Mouse (Mus musculus) embryo, embryonic 10.5 days (tissue): ENCODE measurements around the gene Dynlt1c.
"Not testable (repeated sequence)": the region's sequence is repeated elsewhere in the genome, so short reads cannot be mapped to it uniquely, and the experiment has no call there.

Experiments
- DNase-seq: peaks from one replicate; pipeline ENCODE4 v3.0.0-alpha.2; 2015; ENCODE audit warnings: low spot score

The Dynlt1c gene

DNA sequence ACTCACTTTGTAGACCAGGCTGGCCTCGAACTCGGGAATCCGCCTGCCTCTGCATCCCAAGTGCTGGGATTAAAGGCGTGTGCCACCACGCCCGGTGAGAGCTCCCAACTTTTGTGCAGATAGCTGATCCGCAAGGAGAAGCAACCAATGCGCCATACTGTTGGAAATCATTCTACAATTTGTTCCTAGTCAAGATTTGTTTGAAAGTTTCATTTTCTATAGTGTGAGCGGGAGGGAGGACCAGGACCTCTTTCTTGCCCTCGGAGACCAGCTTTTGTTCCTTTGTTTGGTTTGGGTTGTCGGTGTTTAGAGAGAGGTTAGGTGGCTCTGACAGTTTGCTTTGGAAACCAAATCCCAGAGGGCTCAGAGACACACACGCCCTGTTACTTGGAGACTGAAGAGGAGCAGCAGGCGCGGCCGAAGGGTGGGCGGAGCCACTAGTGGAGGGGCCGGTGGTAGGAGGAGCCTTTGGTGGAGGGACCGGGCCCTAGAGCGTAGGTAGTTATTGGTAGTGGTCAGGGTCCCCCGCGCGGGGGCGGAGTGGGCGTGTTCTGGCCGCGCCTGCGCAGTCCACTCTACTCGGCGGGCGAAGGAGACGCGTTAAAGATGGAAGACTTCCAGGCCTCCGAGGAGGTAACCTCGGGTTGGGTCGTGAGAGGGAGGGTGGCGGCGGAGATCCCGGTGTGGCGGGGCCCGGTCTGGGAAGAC is at the start of gene Dynlt1c:
Gene Dynlt1c (plus strand): TSS at position 468 of the 708 bp plus-strand sequence.
- DNase-seq: peak; percentile 88

- DNase-seq: not testable (repeated sequence)
These were observed 47.7 kb upstream of the Dynlt1c start for GRCm38 (mm10) chr17:6553798-6554197.

DNA sequence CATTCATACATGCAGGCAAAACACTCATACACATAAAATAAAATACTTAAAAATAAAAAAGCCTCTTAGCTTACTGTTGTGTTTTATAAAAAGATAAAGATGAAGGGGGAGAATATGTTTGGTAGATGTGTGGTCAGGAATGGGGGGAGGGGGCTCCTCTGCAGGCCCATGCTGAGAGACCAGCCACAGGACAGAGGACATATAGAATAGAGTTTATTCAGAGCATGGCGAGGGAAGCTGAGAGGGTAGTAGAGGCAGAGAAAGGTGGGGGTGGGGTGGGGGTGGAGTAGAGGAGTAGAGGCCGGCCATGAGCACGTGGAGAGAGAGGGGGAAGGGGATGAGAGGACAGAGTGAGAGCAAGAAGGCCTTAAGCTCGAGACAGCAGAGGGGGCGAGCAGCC is 47.2 kb upstream of the Dynlt1c start:
- not testable (repeated sequence) for DNase-seq

DNA sequence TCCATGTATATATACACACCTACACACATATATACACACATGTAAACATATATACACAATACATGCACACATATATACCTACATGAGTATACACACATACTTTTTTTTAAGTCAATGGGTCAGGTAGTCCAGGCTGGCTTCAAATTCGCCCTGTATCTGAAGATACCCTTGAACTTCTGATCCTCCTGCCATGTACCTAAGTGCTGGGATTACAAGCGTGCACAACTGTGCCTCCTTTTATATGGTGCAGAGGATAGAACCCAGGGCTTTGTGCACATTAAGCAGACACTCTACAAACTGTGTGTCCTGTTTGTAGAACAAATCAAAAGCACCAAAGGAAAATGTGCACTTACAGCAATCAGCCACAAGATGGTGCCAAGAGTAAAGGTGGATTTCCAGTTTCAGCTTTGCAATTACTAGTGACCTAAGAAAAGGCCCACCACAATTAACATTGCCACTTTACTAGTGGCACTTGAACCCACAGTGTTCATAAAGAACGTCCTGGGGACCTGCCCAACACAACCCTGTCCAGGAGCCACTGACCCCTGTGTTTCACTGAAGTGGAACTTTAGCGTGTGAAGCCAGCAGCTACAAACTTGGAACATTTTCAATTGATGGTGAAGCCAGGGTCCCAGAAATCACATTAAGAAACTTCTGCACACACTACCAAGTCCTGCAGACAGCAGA is 41.9 kb upstream of the Dynlt1c start:
- DNase-seq: not testable (repeated sequence)

- not testable (repeated sequence) for DNase-seq
These were observed 36.6 kb upstream of the Dynlt1c start for GRCm38 (mm10) chr17:6564866-6565265.

GRCm38 (mm10) chr17:6567908-6568307 is 33.6 kb upstream of the Dynlt1c start:
- not testable (repeated sequence) for DNase-seq

DNA sequence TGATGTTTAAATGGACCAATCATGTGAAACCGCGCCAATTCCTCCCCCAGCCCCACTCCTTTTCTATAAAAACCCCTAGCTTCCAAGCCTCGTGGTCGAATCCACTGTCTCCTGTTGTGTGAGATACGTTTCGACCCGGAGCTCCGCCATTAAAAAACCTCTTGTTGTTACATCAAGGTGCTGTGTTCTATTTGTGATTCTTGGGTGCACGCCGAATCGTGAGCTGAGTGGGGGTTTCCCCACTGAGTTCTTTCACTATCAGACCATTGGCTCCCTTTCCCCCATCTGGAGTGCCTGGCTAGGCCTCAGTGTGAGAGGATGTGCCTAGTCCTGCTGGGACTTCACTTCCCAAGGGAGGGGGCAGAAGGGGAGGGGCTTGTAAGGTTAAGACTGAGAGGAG is 30.2 kb upstream of the Dynlt1c start:
- DNase-seq: not testable (repeated sequence)

DNA sequence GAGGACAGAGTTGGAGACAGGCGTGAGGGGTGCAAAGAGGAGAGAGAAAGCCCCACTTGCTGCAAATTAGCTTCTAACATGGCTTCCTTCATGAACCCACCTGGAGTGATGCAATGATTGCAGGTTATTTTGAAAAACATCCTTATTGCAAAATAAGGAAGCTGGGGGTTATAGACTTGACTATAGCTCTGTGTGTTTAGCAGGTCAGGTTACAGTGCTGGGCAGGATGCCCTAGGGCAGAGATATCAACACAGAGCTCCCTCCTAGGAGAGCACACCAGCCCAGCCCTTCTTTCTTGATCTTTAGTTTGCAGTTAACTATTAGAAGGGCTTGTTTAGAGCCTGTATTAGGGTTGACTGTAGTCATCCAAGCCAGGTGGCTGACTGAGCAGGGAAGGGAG is 29.3 kb upstream of the Dynlt1c start:
- peak; percentile 0 for DNase-seq

DNA sequence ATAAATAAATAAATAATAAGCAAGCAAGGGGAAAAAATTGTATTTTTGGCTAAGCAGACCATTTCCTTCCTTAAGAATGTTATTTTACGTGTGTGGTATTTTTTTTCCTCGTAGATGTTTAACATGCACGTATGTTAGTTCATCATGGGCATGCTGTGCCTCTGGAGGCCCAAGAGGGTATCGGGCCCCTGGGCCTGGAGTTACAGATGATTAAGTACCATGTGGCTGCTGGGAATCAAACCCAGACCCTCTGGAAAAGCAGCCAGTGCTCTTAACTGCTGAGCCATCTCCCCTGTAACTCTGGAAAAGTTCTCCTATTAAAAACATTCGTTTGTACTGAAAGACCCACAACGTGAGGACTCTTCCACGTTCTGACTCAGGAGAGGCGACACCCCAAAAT is 26.1 kb upstream of the Dynlt1c start:
- DNase-seq: not testable (repeated sequence)

- DNase-seq: not testable (repeated sequence)
These were observed 12.8 kb upstream of the Dynlt1c start for GRCm38 (mm10) chr17:6588672-6589071.

GRCm38 (mm10) chr17:6592109-6592508 is 9.4 kb upstream of the Dynlt1c start:
- DNase-seq: not testable (repeated sequence)

GRCm38 (mm10) chr17:6593896-6594295 is 7.6 kb upstream of the Dynlt1c start:
- DNase-seq: not testable (repeated sequence)

DNA sequence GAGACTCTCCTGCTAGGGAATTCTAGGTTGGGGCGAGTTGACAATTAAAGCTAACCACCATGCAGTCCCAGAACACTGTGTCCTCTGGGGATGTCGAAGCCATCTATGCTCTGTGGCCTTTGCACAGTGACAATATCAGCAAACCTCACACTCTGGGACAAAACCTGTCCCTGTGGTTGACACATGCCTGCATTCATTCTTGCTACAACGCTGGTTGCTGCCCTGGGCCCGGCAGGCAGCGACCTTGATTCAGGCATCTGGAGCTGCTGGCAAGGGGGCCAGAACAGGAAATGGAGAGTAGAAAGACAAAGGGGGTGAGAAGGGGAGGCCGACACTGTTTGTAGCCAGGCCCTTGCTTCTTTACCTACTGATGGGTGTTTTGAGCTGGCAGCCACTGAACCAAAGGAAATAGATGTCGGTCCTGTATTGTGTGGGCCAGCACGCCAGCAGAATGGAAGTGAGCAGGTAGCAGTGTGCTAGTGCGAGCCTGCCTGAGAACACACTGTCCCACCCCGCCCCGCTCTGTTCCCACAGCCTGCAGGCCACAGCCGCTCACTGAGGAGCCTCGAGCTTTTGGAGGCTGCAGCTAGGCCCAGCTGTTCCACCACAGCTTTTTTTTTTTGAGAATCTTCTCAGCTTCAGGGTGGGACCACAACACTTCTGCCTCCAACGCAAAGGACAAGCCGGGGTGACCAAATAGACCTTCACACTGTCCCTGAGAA is 5.5 kb upstream of the Dynlt1c start:
- not testable (repeated sequence) for DNase-seq

DNA sequence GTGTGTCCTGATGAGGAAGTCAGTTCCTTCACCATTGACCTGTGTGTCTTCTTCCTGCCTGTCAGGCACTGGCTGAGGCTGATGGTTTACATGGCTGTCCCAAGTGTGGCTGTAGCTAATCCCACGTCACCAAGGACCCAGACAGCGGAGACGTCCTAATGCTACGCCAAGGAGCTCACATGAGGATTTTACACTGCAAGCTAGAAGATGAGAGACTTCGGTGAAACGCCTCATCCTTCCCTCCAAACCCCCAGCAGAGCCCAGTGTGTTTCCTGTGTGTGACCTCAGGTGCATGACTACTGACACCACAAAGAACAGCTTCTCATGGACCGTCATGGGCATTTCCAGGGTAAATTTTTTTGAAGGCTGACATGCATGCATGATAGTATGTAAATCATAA is 3.1 kb upstream of the Dynlt1c start:
- DNase-seq: not testable (repeated sequence)

GRCm38 (mm10) chr17:6600216-6600911 is 1.1 kb upstream of the Dynlt1c start:
- not testable (repeated sequence) for DNase-seq

GRCm38 (mm10) chr17:6602205-6602604 is 734 bp downstream of the Dynlt1c start:
- not testable (repeated sequence) for DNase-seq

GRCm38 (mm10) chr17:6605347-6605746 is 3.9 kb downstream of the Dynlt1c start:
- DNase-seq: not testable (repeated sequence)

GRCm38 (mm10) chr17:6613524-6613923 is 12.1 kb downstream of the Dynlt1c start:
- not testable (repeated sequence) for DNase-seq

- DNase-seq: not testable (repeated sequence)
These were observed 12.8 kb downstream of the Dynlt1c start for GRCm38 (mm10) chr17:6614316-6614715.

- DNase-seq: not testable (repeated sequence)
These were observed 15.3 kb downstream of the Dynlt1c start for GRCm38 (mm10) chr17:6616731-6617130.

DNA sequence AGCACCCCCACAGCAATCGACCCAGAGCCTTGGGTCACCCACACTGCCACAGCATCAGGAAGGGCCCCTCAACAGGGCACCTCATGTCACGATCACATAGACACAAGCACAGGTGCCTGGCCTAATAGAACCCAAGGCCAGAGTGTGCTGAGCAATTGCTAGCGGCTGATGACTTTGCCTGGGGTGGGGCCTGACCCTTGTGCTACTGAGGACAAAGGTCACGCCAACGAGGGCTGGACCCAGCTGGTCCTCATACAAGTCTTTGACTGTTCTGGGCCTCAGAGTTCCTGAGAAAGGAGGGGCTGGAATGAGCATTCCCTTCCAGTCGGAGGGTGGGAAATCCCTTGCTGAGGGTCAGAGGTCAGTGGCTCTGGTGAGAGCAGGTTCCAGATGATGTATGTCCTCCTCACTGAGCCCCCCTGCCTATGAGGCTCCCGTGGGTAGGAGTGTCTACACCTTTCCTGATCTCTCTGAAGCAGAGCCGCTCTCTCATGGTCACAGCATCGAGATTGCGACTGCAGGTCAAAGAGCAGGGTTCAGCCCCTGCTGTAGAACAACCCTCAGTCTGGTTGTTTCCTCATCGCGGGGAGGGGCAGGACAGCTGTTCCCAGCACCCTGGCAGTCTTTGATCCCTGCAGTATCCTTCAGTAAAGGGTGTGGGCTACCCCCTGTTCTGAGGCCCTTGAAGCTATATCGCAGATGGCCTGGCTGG is 16.4 kb downstream of the Dynlt1c start:
- DNase-seq: not testable (repeated sequence)
